Mouse (Mus musculus) C2C12 (cell line): ENCODE results near the gene Coq8a. TPM values are rescaled to one million over a fixed set of nuclear protein-coding genes. Genes with fewer than 3 reads are reported as not detected.

ENCODE experiments used
- H3K27me3 ChIP-seq: one replicate; pipeline ENCODE4 v1.6.1; 2011; ENCODE audit not compliant: control insufficient read depth, insufficient read depth, insufficient read length
- H3K36me3 ChIP-seq: one replicate; pipeline ENCODE4 v1.6.1; 2011; ENCODE audit not compliant: control insufficient read depth, insufficient read depth
- H3K4me3 ChIP-seq: one replicate; pipeline ENCODE4 v1.5.1; 2011; ENCODE audit warnings: mild to moderate bottlenecking, control low read depth; ENCODE audit not compliant: poor library complexity, insufficient read depth, severe bottlenecking
- H3K79me2 ChIP-seq: one replicate; pipeline ENCODE4 v1.6.1; 2011; ENCODE audit not compliant: control insufficient read depth, insufficient read depth
- H3K79me3 ChIP-seq: one replicate; pipeline ENCODE4 v1.6.1; 2011; ENCODE audit warnings: low read depth, control low read depth
- H3ac ChIP-seq: one replicate; pipeline ENCODE3; 2011; ENCODE audit warnings: low read depth; ENCODE audit not compliant: control insufficient read depth, insufficient read length
- CEBPB ChIP-seq: IDR thresholded peaks from one replicate; pipeline ENCODE4 v1.6.1; 2011; ENCODE audit warnings: low read depth, mild to moderate bottlenecking, control low read depth, moderate library complexity
- CTCF ChIP-seq: IDR thresholded peaks from one replicate; pipeline ENCODE4 v1.5.1; 2011; ENCODE audit not compliant: control insufficient read depth, insufficient read depth, insufficient read length
- FOSL1 ChIP-seq: IDR thresholded peaks from one replicate; pipeline ENCODE4 v1.8.0; 2011; ENCODE audit warnings: mild to moderate bottlenecking, low read length; ENCODE audit not compliant: poor library complexity, insufficient read depth, severe bottlenecking
- MAX ChIP-seq: IDR thresholded peaks from one replicate; pipeline ENCODE4 v1.6.1; 2011; ENCODE audit warnings: mild to moderate bottlenecking, control low read depth
- MYOD1 ChIP-seq: IDR thresholded peaks from one replicate; pipeline ENCODE4 v1.6.1; 2011; ENCODE audit warnings: low read depth; ENCODE audit not compliant: control insufficient read depth, insufficient read length
- MYOG ChIP-seq: IDR thresholded peaks from one replicate; pipeline ENCODE4 v1.6.1; 2011; ENCODE audit not compliant: control insufficient read depth, insufficient read length; ENCODE audit errors: extremely low read depth
- USF1 ChIP-seq: IDR thresholded peaks from one replicate; pipeline ENCODE4 v1.6.1; 2011; ENCODE audit warnings: low read depth, mild to moderate bottlenecking, control low read depth, moderate library complexity
- polyA plus RNA-seq: library from polyadenylated mRNA; unstranded; fragments of >200 nt; fragmentation: generic; extraction: Trizol; gene quantifications from one replicate; pipeline ENCODE4 v1.2.1, GENCODE M21; 2012; ENCODE audit warnings: missing spikeins

The Coq8a gene
- polyA plus RNA-seq, 1 experiment = 0.21 TPM

DNA sequence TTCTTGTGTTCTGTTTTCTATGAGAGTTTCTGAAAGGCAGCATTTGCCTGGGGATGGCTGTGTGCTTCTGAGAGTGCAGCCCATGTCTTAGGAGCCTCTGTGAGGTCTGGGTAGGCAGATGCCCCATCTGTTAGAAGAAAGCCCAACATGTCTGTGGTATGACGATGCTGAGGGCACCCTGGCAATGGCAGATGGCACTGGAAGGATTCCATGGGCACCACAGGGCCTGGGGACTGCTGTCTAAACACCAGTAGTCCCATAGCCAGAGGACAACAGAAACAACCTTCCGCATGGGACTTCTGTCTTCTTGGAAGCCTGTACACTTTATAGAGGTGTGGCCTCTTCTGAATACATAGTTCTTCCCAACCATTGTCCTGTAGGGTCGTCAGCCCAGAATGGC, 38.2 kb downstream of the Coq8a start:
- H3ac ChIP-seq = no peak overlapping the region
- H3K27me3 ChIP-seq = no peaks in the 10 kb centered on the region
- no peak for TF ChIP-seq CTCF
- TF ChIP-seq MYOD1 = no peak
- no peak for TF ChIP-seq USF1
- TF ChIP-seq MYOG = no peak
- no peak for TF ChIP-seq MAX
- TF ChIP-seq CEBPB = no peak
- TF ChIP-seq FOSL1 = no peak
- peaks cover 5% of the 10 kb centered on the region for H3K36me3 ChIP-seq
- no peak overlapping the region for H3K4me3 ChIP-seq
- H3K79me2 ChIP-seq = no peaks in the 10 kb centered on the region
- H3K79me3 ChIP-seq = no peaks in the 10 kb centered on the region

GRCm38 (mm10) chr1:180160545-180160944, 38.9 kb downstream of the Coq8a start:
- H3K36me3 ChIP-seq = peaks cover 5% of the 10 kb centered on the region
- H3K79me3 ChIP-seq = no peaks in the 10 kb centered on the region

DNA sequence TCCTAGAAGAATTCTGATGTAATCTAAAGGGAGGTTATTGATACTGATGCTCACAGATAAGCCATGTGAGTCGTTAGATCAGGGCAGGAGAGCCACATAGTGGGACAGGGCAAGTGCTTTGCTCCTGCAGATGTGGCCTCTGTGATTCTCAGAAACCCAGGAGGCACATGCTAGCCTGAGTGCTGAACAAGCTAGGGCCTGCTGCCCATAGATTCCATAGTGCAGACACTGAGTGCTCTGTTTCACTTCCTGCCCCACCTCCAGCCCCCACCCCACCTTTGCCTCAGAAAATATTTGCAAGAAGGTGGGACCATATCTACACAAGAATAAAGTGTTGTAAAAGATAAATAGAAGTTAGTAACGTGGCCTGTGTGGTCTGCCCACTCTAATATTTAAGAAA, 40.8 kb downstream of the Coq8a start:
- Histone ChIP-seq H3ac (no peak overlapping the region), H3K79me2 (no peaks in the 10 kb centered on the region), H3K79me3 (no peaks in the 10 kb centered on the region), H3K36me3 (peaks cover 13% of the 10 kb centered on the region), H3K27me3 (no peaks in the 10 kb centered on the region), H3K4me3 (no peak overlapping the region)
- no peak for TF ChIP-seq FOSL1
- no peak for TF ChIP-seq USF1

More at GRCm38 (mm10) chr1:180160545-180160944, 38.9 kb downstream of the Coq8a start:
- H3K79me2 ChIP-seq = no peaks in the 10 kb centered on the region
- no peak overlapping the region for H3K4me3 ChIP-seq
- no peak overlapping the region for H3ac ChIP-seq
- no peaks in the 10 kb centered on the region for H3K27me3 ChIP-seq
- TF ChIP-seq MYOD1 (no peak), MAX (no peak), FOSL1 (no peak), USF1 (no peak), CTCF (no peak), CEBPB (no peak), MYOG (no peak)

- H3K4me3 ChIP-seq = no peak overlapping the region
- no peaks in the 10 kb centered on the region for H3K27me3 ChIP-seq
- no peak overlapping the region for H3ac ChIP-seq
- H3K79me2 ChIP-seq = no peaks in the 10 kb centered on the region
- H3K79me3 ChIP-seq = no peaks in the 10 kb centered on the region
- H3K36me3 ChIP-seq = peaks cover 49% of the 10 kb centered on the region
- TF ChIP-seq USF1 = no peak
- TF ChIP-seq FOSL1 = no peak
- no peak for TF ChIP-seq MYOD1
- TF ChIP-seq CTCF = no peak
- TF ChIP-seq CEBPB = no peak
- TF ChIP-seq MAX = no peak
- TF ChIP-seq MYOG = no peak
Measured at GRCm38 (mm10) chr1:180151191-180151590, 48.2 kb downstream of the Coq8a start.

DNA sequence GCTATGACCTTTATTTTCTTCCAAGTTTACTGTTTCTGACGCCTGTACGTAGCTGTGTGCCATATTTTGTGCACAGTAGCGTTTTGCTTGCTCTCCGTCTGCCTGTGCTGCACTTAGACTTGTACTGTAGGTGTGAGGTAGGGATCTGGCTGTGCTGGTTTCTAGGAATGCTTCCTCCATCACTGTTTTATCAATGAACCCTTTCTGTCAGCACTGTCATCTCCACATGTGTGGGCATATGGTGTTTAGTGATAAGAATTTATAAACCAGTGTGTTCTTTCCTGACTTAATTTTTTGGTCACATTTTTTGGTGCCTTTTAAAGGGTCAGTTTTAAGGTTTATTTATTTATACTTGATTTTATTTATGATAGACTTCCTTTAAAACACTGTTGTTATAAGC, 50.8 kb downstream of the Coq8a start:
- peaks cover 49% of the 10 kb centered on the region for H3K36me3 ChIP-seq
- no peak for TF ChIP-seq MAX
- TF ChIP-seq MYOD1 = no peak
- TF ChIP-seq USF1 = no peak
- no peak for TF ChIP-seq MYOG
- TF ChIP-seq CTCF = no peak
- TF ChIP-seq FOSL1 = no peak
- no peak for TF ChIP-seq CEBPB
- no peaks in the 10 kb centered on the region for H3K79me3 ChIP-seq
- H3ac ChIP-seq = no peak overlapping the region
- no peaks in the 10 kb centered on the region for H3K79me2 ChIP-seq
- H3K4me3 ChIP-seq = no peak overlapping the region
- H3K27me3 ChIP-seq = no peaks in the 10 kb centered on the region

DNA sequence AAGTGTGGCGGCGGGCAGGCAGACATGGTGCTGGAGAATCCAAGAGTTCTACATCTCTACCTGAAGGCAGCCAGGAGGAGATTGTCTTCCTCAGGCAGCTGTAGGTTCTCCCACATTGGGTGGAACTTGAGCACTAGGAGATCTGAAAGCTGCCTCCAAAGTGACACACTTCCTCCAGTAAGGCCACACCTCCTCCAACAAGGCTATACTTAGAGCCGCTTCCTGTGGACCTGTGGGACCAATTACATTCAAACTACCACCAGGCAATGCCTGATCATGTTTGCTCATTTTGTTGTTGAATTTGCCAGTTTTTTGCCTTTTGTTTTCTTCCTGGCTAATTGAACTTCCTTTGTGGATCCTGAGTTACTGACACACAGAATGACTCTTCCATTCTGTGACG, 51.4 kb downstream of the Coq8a start:
- no peak overlapping the region for H3ac ChIP-seq
- no peaks in the 10 kb centered on the region for H3K79me2 ChIP-seq
- peaks cover 52% of the 10 kb centered on the region for H3K36me3 ChIP-seq
- no peaks in the 10 kb centered on the region for H3K27me3 ChIP-seq
- TF ChIP-seq FOSL1 = no peak
- TF ChIP-seq CTCF = no peak
- no peak for TF ChIP-seq MYOD1
- TF ChIP-seq CEBPB = no peak
- TF ChIP-seq MYOG = no peak
- TF ChIP-seq MAX = no peak
- TF ChIP-seq USF1 = no peak
- no peak overlapping the region for H3K4me3 ChIP-seq
- H3K79me3 ChIP-seq = no peaks in the 10 kb centered on the region
